In genomic region chr7:75267236-75267635, GRCm38 (mm10) we compare ENCODE assay signal across 27 mouse cellular contexts. TPM values are rescaled to one million over a fixed set of nuclear protein-coding genes. Genes with fewer than 3 reads are reported as not detected.
A peak's percentile ranks its signal among the peaks of the same experiment; 100 is the strongest.
DNase-seq lines count a peak whose midpoint lies in the region; ATAC-seq and TF ChIP-seq lines count a peak whose summit lies in the region.
"Had no signal": no experiment of that assay in that cellular context is flagged by ENCODE, and none has a peak within 500 bp of the region (broad histone marks: within the 10 kb centered on the region; RNA-seq: fewer than 3 reads in every experiment).

No protein-coding gene starts in this region.

- H3K4me2 ChIP-seq in heart, embryonic 11.5 days: no peak overlapping the region
- H3K4me2 ChIP-seq: forebrain, embryonic 15.5 days; heart, embryonic 15.5 days; hindbrain, embryonic 13.5 days; limb, embryonic 12.5 days; liver, embryonic 15.5 days; lung, embryonic 14.5 days; midbrain, embryonic 12.5 days; neural tube, embryonic 13.5 days had no signal

- no peaks in the 10 kb centered on the region for H3K9me3 ChIP-seq in heart, embryonic 11.5 days (replicated peaks; ENCODE audit: control insufficient read depth, low read length)
- H3K9me3 ChIP-seq: forebrain, embryonic 10.5 days; forebrain, embryonic 15.5 days; heart, embryonic 15.5 days; hindbrain, embryonic 13.5 days; limb, embryonic 12.5 days; liver, embryonic 15.5 days; megakaryocyte, embryonic 14.5 days; midbrain, embryonic 12.5 days; neural tube, embryonic 13.5 days had no signal

- WGBS in heart, embryonic 11.5 days (ENCODE audit: insufficient replicate concordance): 71% methylated on average over 4 of the region's 4 CpGs
- 79% methylated on average over 4 of the region's 4 CpGs for WGBS in thymus, adult 2 months

- H3K36me3 ChIP-seq in heart, embryonic 11.5 days (ENCODE audit: control insufficient read depth, insufficient read depth, low read length): no peaks in the 10 kb centered on the region
- no peaks in the 10 kb centered on the region for H3K36me3 ChIP-seq in thymus, adult 2 months (ENCODE audit: control insufficient read depth, insufficient read depth, low read length)
- H3K36me3 ChIP-seq: forebrain, embryonic 10.5 days; forebrain, embryonic 15.5 days; heart, embryonic 15.5 days; hindbrain, embryonic 13.5 days; limb, embryonic 12.5 days; liver, embryonic 15.5 days; midbrain, embryonic 12.5 days; neural tube, embryonic 13.5 days had no signal

- TF ChIP-seq POLR2A in thymus, adult 2 months (IDR thresholded peaks at IDR 0.05; ENCODE audit: control insufficient read depth, extremely low read depth, insufficient read depth, low read length, poor library complexity): no peak

- peak; percentile 42 for DNase-seq in heart, adult 11 months
- peak; percentile 10 for DNase-seq in urinary bladder, postnatal 14 days (ENCODE audit: low spot score)
- DNase-seq in urinary bladder, postnatal 4 days (ENCODE audit: low spot score in 2 of 2): no peak
- DNase-seq in brain, adult 2 months (ENCODE audit: low read depth, low spot score): peak; percentile 76
- no peak for DNase-seq in thymus, adult 2 months
- no peak for DNase-seq in right cerebral cortex, postnatal 25 days
- DNase-seq in kidney, adult 9 months: no peak
- DNase-seq: adrenal gland, postnatal 14 days; B cell, adult 2 months; cerebellum, adult 8-10 months; cerebellum, postnatal 36 days; kidney, adult 8-10 months; kidney, postnatal 14 days; lung, embryonic 14.5 days; lung, postnatal 4 days had no signal

- H3K9ac ChIP-seq in heart, embryonic 11.5 days (ENCODE audit: low read depth, low read length): no peak overlapping the region
- H3K9ac ChIP-seq: forebrain, embryonic 15.5 days; heart, embryonic 15.5 days; hindbrain, embryonic 13.5 days; limb, embryonic 12.5 days; liver, embryonic 15.5 days; lung, embryonic 14.5 days; midbrain, embryonic 12.5 days; neural tube, embryonic 13.5 days had no signal

- no peak overlapping the region for H3K4me3 ChIP-seq in heart, embryonic 11.5 days (ENCODE audit: low read depth, low read length)
- H3K4me3 ChIP-seq in thymus, adult 2 months (ENCODE audit: control insufficient read depth, insufficient read depth, low read length): no peak overlapping the region
- H3K4me3 ChIP-seq: forebrain, embryonic 10.5 days; forebrain, embryonic 15.5 days; heart, embryonic 15.5 days; hindbrain, embryonic 13.5 days; limb, embryonic 12.5 days; liver, embryonic 15.5 days; megakaryocyte, embryonic 14.5 days; midbrain, embryonic 12.5 days; neural tube, embryonic 13.5 days had no signal

- no peak overlapping the region for H3K27ac ChIP-seq in heart, embryonic 11.5 days (ENCODE audit: low read depth, low read length)
- no peak overlapping the region for H3K27ac ChIP-seq in thymus, adult 2 months (ENCODE audit: control insufficient read depth, insufficient read depth, low read length)
- H3K27ac ChIP-seq: forebrain, embryonic 10.5 days; forebrain, embryonic 15.5 days; heart, embryonic 15.5 days; hindbrain, embryonic 13.5 days; limb, embryonic 12.5 days; liver, embryonic 15.5 days; midbrain, embryonic 12.5 days; neural tube, embryonic 13.5 days had no signal

- peaks cover 3% of the 10 kb centered on the region; the same call in 1 of the 2 replicates for H3K4me1 ChIP-seq in heart, embryonic 11.5 days (ENCODE audit: control insufficient read depth, insufficient read depth, low read length)
- H3K4me1 ChIP-seq in thymus, adult 2 months (replicated peaks; ENCODE audit: control insufficient read depth, insufficient read depth, low read length): no peaks in the 10 kb centered on the region
- H3K4me1 ChIP-seq: forebrain, embryonic 10.5 days; heart, embryonic 15.5 days; limb, embryonic 12.5 days; liver, embryonic 15.5 days; megakaryocyte, embryonic 14.5 days; midbrain, embryonic 12.5 days had no signal

- TF ChIP-seq CTCF in thymus, adult 2 months (IDR thresholded peaks at IDR 0.05; ENCODE audit: borderline replicate concordance, control insufficient read depth, extremely low read depth, insufficient read depth, low read length, poor library complexity): no peak

- no peak for ATAC-seq in heart, embryonic 11.5 days (replicated peaks; ENCODE audit: insufficient number of reproducible peaks, low FRiP score, low TSS enrichment)
- ATAC-seq: forebrain, embryonic 15.5 days; intestine, embryonic 16.5 days had no signal

- H3K27me3 ChIP-seq in heart, embryonic 11.5 days (ENCODE audit: control insufficient read depth, insufficient read depth, low read length): no peaks in the 10 kb centered on the region
- no peaks in the 10 kb centered on the region for H3K27me3 ChIP-seq in thymus, adult 2 months (ENCODE audit: control insufficient read depth, insufficient read depth, low read length)
- H3K27me3 ChIP-seq: forebrain, embryonic 15.5 days; heart, embryonic 15.5 days; hindbrain, embryonic 13.5 days; limb, embryonic 12.5 days; liver, embryonic 15.5 days; megakaryocyte, embryonic 14.5 days; midbrain, embryonic 12.5 days; neural tube, embryonic 13.5 days had no signal

RNA-seq across cellular contexts. Expression of gene Sv2b, which starts 41.8 kb away (rescaled TPM):
- polyA plus RNA-seq in heart, embryonic 11.5 days (2014; fragmentation: Nextera tagmentation; extraction: Ambion mirVana): 0.79 and 1.00 TPM in 2 replicates
- 0.77 and 0.94 TPM in 2 replicates for polyA plus RNA-seq in thymus, adult 2 months (2012; rRNA removed)
- polyA plus RNA-seq: liver, adult 2 months had no signal

Comparison
In these comparisons a context has a peak if more than half of its experiments do, and no peak if none do; other contexts are left out.
1. DNase-seq: peak in heart, adult 11 months (single experiment), urinary bladder, postnatal 14 days (single experiment) and brain, adult 2 months (single experiment); none in urinary bladder, postnatal 4 days (0 of 2), thymus, adult 2 months (single experiment), right cerebral cortex, postnatal 25 days (single experiment) and kidney, adult 9 months (single experiment).